ENCODE assay signal across 8 mouse cellular contexts in genomic region chr14:24778748-24779630, GRCm38 (mm10).
A peak's percentile ranks its signal among the peaks of the same experiment; 100 is the strongest.
DNase-seq lines count a peak whose midpoint lies in the region; ATAC-seq and TF ChIP-seq lines count a peak whose summit lies in the region.

No protein-coding gene starts in this region.

- peak; percentile 32 for DNase-seq in c-Kit-positive CD71-positive TER-119-negative erythroid progenitor cells, embryonic 14.5 days (ENCODE audit: low read depth)
- peak; percentile 94 for DNase-seq in heart, postnatal 0 days (ENCODE audit: low spot score)
- DNase-seq in kidney, postnatal 36 days = peak; percentile 91
- peak; percentile 17 to 23 (median 22) for DNase-seq in liver, embryonic 14.5 days (ENCODE audit: low read depth in 3 of 3, low spot score in 3 of 3)
- DNase-seq in neural tube, embryonic 10.5 days (ENCODE audit: extremely low spot score, low spot score) = peak; percentile 92

- H3K36me3 ChIP-seq in forebrain, embryonic 13.5 days (ENCODE audit: poor library complexity, severe bottlenecking) = no peaks in the 10 kb centered on the region
- no peaks in the 10 kb centered on the region for H3K36me3 ChIP-seq in heart, postnatal 0 days (replicated peaks; ENCODE audit: control insufficient read depth, insufficient read depth, low read length)
- H3K36me3 ChIP-seq in liver, embryonic 14.5 days (replicated peaks; ENCODE audit: control insufficient read depth, insufficient read depth, low read depth) = no peaks in the 10 kb centered on the region
- H3K36me3 ChIP-seq in stomach, embryonic 15.5 days = no peaks in the 10 kb centered on the region

- TF ChIP-seq CTCF in heart, postnatal 0 days (IDR thresholded peaks at IDR 0.05; ENCODE audit: low read depth) = peak; percentile 52
- 0 out of 2 replicates have a peak, but pooled peaks have one; percentile 35 for TF ChIP-seq CTCF in liver, embryonic 14.5 days (IDR thresholded peaks at IDR 0.05; ENCODE audit: low read depth)

- peak overlapping the region; percentile 31 for H3K4me3 ChIP-seq in forebrain, embryonic 13.5 days
- H3K4me3 ChIP-seq in heart, postnatal 0 days (ENCODE audit: low read depth, low read length) = peak overlapping the region; percentile 51
- H3K4me3 ChIP-seq in liver, embryonic 14.5 days (ENCODE audit: insufficient read depth in 1 of 2, low read depth in 2 of 2, low read length in 2 of 2) = peak overlapping the region; percentile 20 to 36
- H3K4me3 ChIP-seq in stomach, embryonic 15.5 days (replicated peaks) = peak overlapping the region; percentile 47

- peak overlapping the region; percentile 60 for H3K4me2 ChIP-seq in forebrain, embryonic 13.5 days
- peak overlapping the region; percentile 63 for H3K4me2 ChIP-seq in heart, postnatal 0 days (ENCODE audit: low read depth, low read length)
- peak overlapping the region; percentile 60 for H3K4me2 ChIP-seq in liver, embryonic 14.5 days (ENCODE audit: low read depth)
- peak overlapping the region; percentile 66 for H3K4me2 ChIP-seq in stomach, embryonic 15.5 days

- H3K9me3 ChIP-seq in forebrain, embryonic 13.5 days (replicated peaks) = no peaks in the 10 kb centered on the region
- no peaks in the 10 kb centered on the region for H3K9me3 ChIP-seq in heart, postnatal 0 days (replicated peaks; ENCODE audit: control insufficient read depth, low read length)
- no peaks in the 10 kb centered on the region for H3K9me3 ChIP-seq in liver, embryonic 14.5 days (ENCODE audit: control insufficient read depth, low read length)
- H3K9me3 ChIP-seq in stomach, embryonic 15.5 days = no peaks in the 10 kb centered on the region

- under 1% methylated on average over 39 of the region's 39 CpGs for WGBS in forebrain, embryonic 13.5 days
- WGBS in heart, postnatal 0 days = 1% methylated on average over 39 of the region's 39 CpGs
- WGBS in liver, embryonic 14.5 days (ENCODE audit: insufficient replicate concordance) = 2% methylated on average over 37 of the region's 39 CpGs
- WGBS in stomach, embryonic 15.5 days = under 1% methylated on average over 39 of the region's 39 CpGs

- peak; percentile 74 for ATAC-seq in CD4-positive, CD25-positive, alpha-beta regulatory T cell, adult 4 months
- ATAC-seq in forebrain, embryonic 13.5 days = peak; percentile 97
- ATAC-seq in heart, postnatal 0 days (ENCODE audit: insufficient read depth, low read depth) = peak; percentile 96
- peak; percentile 87 for ATAC-seq in liver, embryonic 14.5 days (ENCODE audit: insufficient read depth)
- peak; percentile 95 for ATAC-seq in stomach, embryonic 15.5 days (ENCODE audit: insufficient read depth, low FRiP score, low read depth)

- H3K27me3 ChIP-seq in forebrain, embryonic 13.5 days = no peaks in the 10 kb centered on the region
- no peaks in the 10 kb centered on the region for H3K27me3 ChIP-seq in heart, postnatal 0 days (ENCODE audit: control insufficient read depth, insufficient read depth, low read length)
- H3K27me3 ChIP-seq in liver, embryonic 14.5 days (ENCODE audit: control insufficient read depth, insufficient read depth, low read length) = no peaks in the 10 kb centered on the region
- no peaks in the 10 kb centered on the region for H3K27me3 ChIP-seq in stomach, embryonic 15.5 days (replicated peaks)

- H3K27ac ChIP-seq in forebrain, embryonic 13.5 days = peak overlapping the region; percentile 96
- peak overlapping the region; percentile 98 for H3K27ac ChIP-seq in heart, postnatal 0 days (ENCODE audit: low read depth)
- H3K27ac ChIP-seq in liver, embryonic 14.5 days = no peak overlapping the region
- H3K27ac ChIP-seq in stomach, embryonic 15.5 days = peak overlapping the region; percentile 93

- H3K4me1 ChIP-seq in forebrain, embryonic 13.5 days = peaks cover 26% of the 10 kb centered on the region
- H3K4me1 ChIP-seq in heart, postnatal 0 days (ENCODE audit: control insufficient read depth, insufficient read depth) = peaks cover 10% of the 10 kb centered on the region
- peaks cover 0 to 9% of the 10 kb centered on the region in 2 experiments; a peak in 2 of 4 replicates for H3K4me1 ChIP-seq in liver, embryonic 14.5 days (replicated peaks; ENCODE audit: control insufficient read depth in 2 of 2, insufficient read depth in 2 of 2, low read length in 1 of 2)
- H3K4me1 ChIP-seq in stomach, embryonic 15.5 days = peaks cover 7% of the 10 kb centered on the region; the same call in 1 of the 2 replicates

- peak overlapping the region; percentile 63 for H3K9ac ChIP-seq in forebrain, embryonic 13.5 days
- H3K9ac ChIP-seq in heart, postnatal 0 days (replicated peaks; ENCODE audit: low read depth, low read length) = peak overlapping the region; percentile 62
- no peak overlapping the region for H3K9ac ChIP-seq in liver, embryonic 14.5 days (replicated peaks)
- H3K9ac ChIP-seq in stomach, embryonic 15.5 days = peak overlapping the region; percentile 39; the same call in 1 of the 2 replicates

- peak; percentile 93; the same call in 1 of the 2 replicates for TF ChIP-seq EP300 in heart, postnatal 0 days (IDR thresholded peaks at IDR 0.05; ENCODE audit: low read depth)
- TF ChIP-seq EP300 in liver, embryonic 14.5 days (IDR thresholded peaks at IDR 0.05; ENCODE audit: low read depth) = no peak

Comparison
In these comparisons a context has a peak if more than half of its experiments do, and no peak if none do; other contexts are left out.
1. DNase-seq: peak in every context shown above with its lines; median percentile 94 in heart, postnatal 0 days; 92 in neural tube, embryonic 10.5 days; 91 in kidney, postnatal 36 days; 32 in c-Kit-positive CD71-positive TER-119-negative erythroid progenitor cells, embryonic 14.5 days; 22 in liver, embryonic 14.5 days.